Mouse (Mus musculus) thymus, adult 2 months (tissue): ENCODE results near the gene Pim3. TPM values are rescaled to one million over a fixed set of nuclear protein-coding genes. Genes with fewer than 3 reads are reported as not detected.

ENCODE experiments used
- DNase-seq: peaks from one replicate; pipeline ENCODE4 v3.0.0; 2021
- H3K27ac ChIP-seq: fragments of 200-500 bp; 2 replicates; pipeline ENCODE4 v1.5.1; 2012; ENCODE audit warnings: low read length, control low read depth; ENCODE audit not compliant: control insufficient read depth, insufficient read depth
- H3K27me3 ChIP-seq: fragments of 200-500 bp; 2 replicates; pipeline ENCODE4 v1.6.1; 2012; ENCODE audit warnings: mild to moderate bottlenecking, low read length, moderate library complexity, mixed read lengths; ENCODE audit not compliant: control insufficient read depth, insufficient read depth
- H3K36me3 ChIP-seq: fragments of 200-500 bp; 2 replicates; pipeline ENCODE4 v1.6.1; 2012; ENCODE audit warnings: mild to moderate bottlenecking, low read length, moderate library complexity; ENCODE audit not compliant: control insufficient read depth, insufficient read depth
- H3K4me1 ChIP-seq: fragments of 200-500 bp; replicated peaks from 2 replicates; pipeline ENCODE4 v1.6.1; 2012; ENCODE audit warnings: low read length; ENCODE audit not compliant: control insufficient read depth, insufficient read depth
- H3K4me3 ChIP-seq: fragments of 200-500 bp; 2 replicates; pipeline ENCODE4 v1.5.1; 2012; ENCODE audit warnings: mild to moderate bottlenecking, low read length, control low read depth, moderate library complexity; ENCODE audit not compliant: control insufficient read depth, insufficient read depth
- CTCF ChIP-seq: fragments of 200-500 bp; IDR thresholded peaks from 2 replicates; pipeline ENCODE4 v1.5.1; 2012; ENCODE audit warnings: mild to moderate bottlenecking, control low read depth, low read length, moderate library complexity, borderline replicate concordance; ENCODE audit not compliant: control insufficient read depth, poor library complexity, insufficient read depth; ENCODE audit errors: extremely low read depth
- POLR2A ChIP-seq: fragments of 200-500 bp; IDR thresholded peaks from 2 replicates; pipeline ENCODE4 v1.6.1; 2012; ENCODE audit warnings: mild to moderate bottlenecking, low read length, control low read depth, moderate library complexity; ENCODE audit not compliant: control insufficient read depth, poor library complexity, insufficient read depth; ENCODE audit errors: extremely low read depth
- WGBS: fragments of 180-500 bp; shearing (Covaris S2); methylation state at CpG from one replicate; pipeline ENCODE4 v1.1.7; 2018; 5-methylcytosine and 5-hydroxymethylcytosine counted together
- polyA plus RNA-seq: library from polyadenylated mRNA; depleted of rRNA; stranded (reverse); fragments of >200 nt; gene quantifications from 2 replicates; pipeline ENCODE4 v1.2.3, GENCODE M21; 2012

Gene Pim3
- polyA plus RNA-seq, 1 experiment: 35.8 TPM

GRCm38 (mm10) chr15:88842300-88842673 is 19.7 kb upstream of the Pim3 start:
- DNase-seq: no peak
- Histone ChIP-seq H3K27me3 (no peaks in the 10 kb centered on the region), H3K27ac (no peak overlapping the region), H3K4me1 (peaks cover 16% of the 10 kb centered on the region), H3K36me3 (no peaks in the 10 kb centered on the region), H3K4me3 (no peak overlapping the region)
- 73% methylated on average over 3 of the region's 3 CpGs for WGBS
- TF ChIP-seq CTCF (no peak), POLR2A (no peak)

- WGBS: 16% methylated on average over 8 of the region's 8 CpGs
- TF ChIP-seq CTCF: no peak
- no peak for TF ChIP-seq POLR2A
- Histone ChIP-seq H3K27ac (no peak overlapping the region), H3K27me3 (no peaks in the 10 kb centered on the region), H3K4me3 (no peak overlapping the region), H3K36me3 (no peaks in the 10 kb centered on the region), H3K4me1 (peaks cover 10% of the 10 kb centered on the region; the same call in 1 of the 2 replicates)
- DNase-seq: no peak
Measured at GRCm38 (mm10) chr15:88843486-88844097, 18.4 kb upstream of the Pim3 start.

DNA sequence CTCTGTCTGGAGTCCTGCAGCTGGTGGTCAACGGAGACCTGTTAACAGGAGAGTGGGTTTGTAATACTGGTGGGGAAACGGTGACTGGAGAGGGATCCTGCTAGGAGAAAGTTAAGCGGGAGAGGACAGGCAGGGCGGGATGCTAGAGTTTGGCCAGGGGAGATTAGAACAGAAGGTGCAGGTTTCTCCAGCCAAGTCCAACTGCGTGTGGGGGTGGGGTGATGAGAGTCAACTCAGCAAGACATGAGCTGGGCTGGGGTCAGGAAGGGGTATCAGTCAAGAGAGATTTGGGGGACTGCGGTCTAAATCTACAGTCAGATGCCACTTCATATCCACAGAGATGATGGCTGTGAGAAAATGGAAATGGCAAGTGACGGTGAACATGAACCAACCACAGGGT is 17.0 kb upstream of the Pim3 start:
- no peak for TF ChIP-seq CTCF
- TF ChIP-seq POLR2A: no peak
- no peaks in the 10 kb centered on the region for H3K27me3 ChIP-seq

DNA sequence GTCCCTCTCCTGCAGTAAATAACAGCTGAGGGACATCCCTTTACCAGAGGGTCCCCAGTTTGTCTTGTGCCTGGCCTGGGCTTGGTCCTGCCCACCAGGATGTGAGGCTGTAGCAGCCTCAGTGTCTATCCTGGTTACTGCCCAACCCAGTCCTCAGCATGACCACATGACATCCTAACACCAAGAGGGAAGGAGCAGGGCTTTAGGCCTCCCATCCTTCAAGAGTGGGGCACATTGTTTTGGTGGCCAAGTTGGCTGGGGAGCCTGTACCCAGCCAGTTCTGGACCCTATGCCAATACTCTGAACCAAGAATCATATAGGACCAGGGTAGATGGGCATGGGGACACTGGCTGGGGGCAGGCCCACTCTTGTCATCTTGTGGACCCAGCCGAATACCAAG is 13.3 kb upstream of the Pim3 start:
- Histone ChIP-seq H3K36me3 (no peaks in the 10 kb centered on the region), H3K4me3 (no peak overlapping the region), H3K27ac (no peak overlapping the region), H3K4me1 (peaks cover 6% of the 10 kb centered on the region; the same call in 1 of the 2 replicates), H3K27me3 (no peaks in the 10 kb centered on the region)
- TF ChIP-seq CTCF (no peak), POLR2A (no peak)
- 97% methylated on average over 1 of the region's 1 CpGs for WGBS
- no peak for DNase-seq

More for the DNA sequence above, 17.0 kb upstream of the Pim3 start:
- DNase-seq: no peak
- Histone ChIP-seq H3K4me3 (no peak overlapping the region), H3K4me1 (peaks cover 10% of the 10 kb centered on the region; the same call in 1 of the 2 replicates), H3K27ac (no peak overlapping the region), H3K36me3 (no peaks in the 10 kb centered on the region)
- 98% methylated on average over 7 of the region's 7 CpGs for WGBS

GRCm38 (mm10) chr15:88849621-88850020 is 12.4 kb upstream of the Pim3 start:
- no peak overlapping the region for H3K27ac ChIP-seq
- peaks cover 3% of the 10 kb centered on the region; the same call in 1 of the 2 replicates for H3K4me1 ChIP-seq
- no peak for TF ChIP-seq CTCF
- TF ChIP-seq POLR2A: no peak
- DNase-seq: no peak
- H3K4me3 ChIP-seq: no peak overlapping the region
- no peaks in the 10 kb centered on the region for H3K36me3 ChIP-seq
- no peaks in the 10 kb centered on the region for H3K27me3 ChIP-seq
- 94% methylated on average over 2 of the region's 2 CpGs for WGBS

DNA sequence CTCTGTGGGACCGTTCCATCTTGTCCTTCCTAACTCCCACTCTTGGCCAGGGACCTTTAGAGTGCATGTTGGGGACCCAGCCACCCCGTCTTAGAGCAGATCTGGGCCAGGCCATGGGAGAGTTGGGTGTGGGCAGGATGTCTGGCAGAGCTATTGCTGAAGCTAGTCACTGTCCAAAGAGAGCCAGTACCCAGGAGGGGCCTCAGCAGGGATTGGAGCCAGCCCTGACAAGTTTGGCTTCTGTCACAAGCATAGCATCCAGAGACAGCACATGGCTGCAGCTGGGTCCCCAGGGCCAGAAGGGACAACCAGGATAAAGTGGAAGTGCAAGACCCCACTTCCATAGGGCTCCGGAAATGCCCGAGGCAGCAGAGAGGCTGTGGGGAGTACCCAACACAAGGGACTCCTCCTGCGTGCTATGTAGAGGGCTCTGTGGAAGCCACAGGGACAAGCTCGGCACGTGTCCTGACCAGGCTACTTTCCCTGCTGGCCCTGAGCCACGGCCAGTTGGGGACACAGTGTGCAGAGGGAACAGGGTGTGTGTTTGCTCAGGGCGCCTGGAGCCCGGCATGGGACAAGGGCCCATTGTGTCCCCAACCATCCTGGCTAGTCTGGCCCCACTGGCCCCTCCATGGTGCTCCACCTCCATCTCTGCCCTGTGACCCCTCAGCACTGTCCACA is 11.7 kb upstream of the Pim3 start:
- no peak overlapping the region for H3K4me3 ChIP-seq
- DNase-seq: no peak
- no peak for TF ChIP-seq CTCF
- no peak for TF ChIP-seq POLR2A
- H3K27me3 ChIP-seq: no peaks in the 10 kb centered on the region
- WGBS: 90% methylated on average over 10 of the region's 10 CpGs
- H3K4me1 ChIP-seq: no peaks in the 10 kb centered on the region
- no peaks in the 10 kb centered on the region for H3K36me3 ChIP-seq
- H3K27ac ChIP-seq: no peak overlapping the region
